Mouse (Mus musculus): ENCODE data around the gene Uaca. TPM values are rescaled to one million over a fixed set of nuclear protein-coding genes. Genes with fewer than 3 reads are reported as not detected.

The Uaca gene
- total RNA-seq, 1 experiment from 2014 or later = 6.8 TPM

- no peak for ATAC-seq (replicated peaks in 1 of 2; ENCODE audit: insufficient read depth in 1 of 2, low FRiP score in 2 of 2, low TSS enrichment in 1 of 2, low read depth in 1 of 2, poor library complexity in 2 of 2, severe bottlenecking in 2 of 2)
Observed at GRCm38 (mm10) chr9:60821501-60821900, 27.2 kb downstream of the Uaca start.

- ATAC-seq (replicated peaks in 1 of 2; ENCODE audit: insufficient read depth in 1 of 2, low FRiP score in 2 of 2, low TSS enrichment in 1 of 2, low read depth in 1 of 2, poor library complexity in 2 of 2, severe bottlenecking in 2 of 2) = no peak
Observed at GRCm38 (mm10) chr9:60822681-60823080, 28.3 kb downstream of the Uaca start.

GRCm38 (mm10) chr9:60825506-60825905 is 31.2 kb downstream of the Uaca start:
- no peak for ATAC-seq (replicated peaks in 1 of 2; ENCODE audit: insufficient read depth in 1 of 2, low FRiP score in 2 of 2, low TSS enrichment in 1 of 2, low read depth in 1 of 2, poor library complexity in 2 of 2, severe bottlenecking in 2 of 2)

GRCm38 (mm10) chr9:60826759-60827158 is 32.4 kb downstream of the Uaca start:
- ATAC-seq (replicated peaks in 1 of 2; ENCODE audit: insufficient read depth in 1 of 2, low FRiP score in 2 of 2, low TSS enrichment in 1 of 2, low read depth in 1 of 2, poor library complexity in 2 of 2, severe bottlenecking in 2 of 2) = no peak

GRCm38 (mm10) chr9:60828196-60828595 is 33.9 kb downstream of the Uaca start:
- peak; percentile 53 to 71; a peak in 3 of 4 replicates for ATAC-seq (replicated peaks in 1 of 2; ENCODE audit: insufficient read depth in 1 of 2, low FRiP score in 2 of 2, low TSS enrichment in 1 of 2, low read depth in 1 of 2, poor library complexity in 2 of 2, severe bottlenecking in 2 of 2)

GRCm38 (mm10) chr9:60829610-60830009 is 35.3 kb downstream of the Uaca start:
- ATAC-seq (replicated peaks in 1 of 2; ENCODE audit: insufficient read depth in 1 of 2, low FRiP score in 2 of 2, low TSS enrichment in 1 of 2, low read depth in 1 of 2, poor library complexity in 2 of 2, severe bottlenecking in 2 of 2) = no peak

GRCm38 (mm10) chr9:60830079-60830478 is 35.7 kb downstream of the Uaca start:
- ATAC-seq (replicated peaks in 1 of 2; ENCODE audit: insufficient read depth in 1 of 2, low FRiP score in 2 of 2, low TSS enrichment in 1 of 2, low read depth in 1 of 2, poor library complexity in 2 of 2, severe bottlenecking in 2 of 2) = no peak

- ATAC-seq (replicated peaks in 1 of 2; ENCODE audit: insufficient read depth in 1 of 2, low FRiP score in 2 of 2, low TSS enrichment in 1 of 2, low read depth in 1 of 2, poor library complexity in 2 of 2, severe bottlenecking in 2 of 2) = no peak
Observed at GRCm38 (mm10) chr9:60832233-60832632, 37.9 kb downstream of the Uaca start.

GRCm38 (mm10) chr9:60836151-60836550 is 41.8 kb downstream of the Uaca start:
- ATAC-seq (replicated peaks in 1 of 2; ENCODE audit: insufficient read depth in 1 of 2, low FRiP score in 2 of 2, low TSS enrichment in 1 of 2, low read depth in 1 of 2, poor library complexity in 2 of 2, severe bottlenecking in 2 of 2) = no peak

- ATAC-seq (replicated peaks in 1 of 2; ENCODE audit: insufficient read depth in 1 of 2, low FRiP score in 2 of 2, low TSS enrichment in 1 of 2, low read depth in 1 of 2, poor library complexity in 2 of 2, severe bottlenecking in 2 of 2) = peak in 1 of 2 experiments; percentile 29; a peak in 1 of 4 replicates
Observed at GRCm38 (mm10) chr9:60837078-60837448, 42.7 kb downstream of the Uaca start.

- 0 out of 4 replicates have a peak, but pooled peaks have one; percentile 14 to 22 for ATAC-seq (replicated peaks in 1 of 2; ENCODE audit: insufficient read depth in 1 of 2, low FRiP score in 2 of 2, low TSS enrichment in 1 of 2, low read depth in 1 of 2, poor library complexity in 2 of 2, severe bottlenecking in 2 of 2)
Observed at GRCm38 (mm10) chr9:60837449-60838141, 43.3 kb downstream of the Uaca start.

- ATAC-seq (replicated peaks in 1 of 2; ENCODE audit: insufficient read depth in 1 of 2, low FRiP score in 2 of 2, low TSS enrichment in 1 of 2, low read depth in 1 of 2, poor library complexity in 2 of 2, severe bottlenecking in 2 of 2) = no peak
Observed at GRCm38 (mm10) chr9:60838331-60838872, 44.1 kb downstream of the Uaca start.

- ATAC-seq (replicated peaks in 1 of 2; ENCODE audit: insufficient read depth in 1 of 2, low FRiP score in 2 of 2, low TSS enrichment in 1 of 2, low read depth in 1 of 2, poor library complexity in 2 of 2, severe bottlenecking in 2 of 2) = no peak
Observed at GRCm38 (mm10) chr9:60841393-60841792, 47.1 kb downstream of the Uaca start.

- no peak for ATAC-seq (replicated peaks in 1 of 2; ENCODE audit: insufficient read depth in 1 of 2, low FRiP score in 2 of 2, low TSS enrichment in 1 of 2, low read depth in 1 of 2, poor library complexity in 2 of 2, severe bottlenecking in 2 of 2)
Observed at GRCm38 (mm10) chr9:60843415-60844076, 49.2 kb downstream of the Uaca start.

GRCm38 (mm10) chr9:60848730-60849129 is 54.4 kb downstream of the Uaca start:
- ATAC-seq (replicated peaks in 1 of 2; ENCODE audit: insufficient read depth in 1 of 2, low FRiP score in 2 of 2, low TSS enrichment in 1 of 2, low read depth in 1 of 2, poor library complexity in 2 of 2, severe bottlenecking in 2 of 2) = no peak

- ATAC-seq (replicated peaks in 1 of 2; ENCODE audit: insufficient read depth in 1 of 2, low FRiP score in 2 of 2, low TSS enrichment in 1 of 2, low read depth in 1 of 2, poor library complexity in 2 of 2, severe bottlenecking in 2 of 2) = no peak
Observed at GRCm38 (mm10) chr9:60849986-60850385, 55.6 kb downstream of the Uaca start.

GRCm38 (mm10) chr9:60854196-60854595 is 59.9 kb downstream of the Uaca start:
- no peak for ATAC-seq (replicated peaks in 1 of 2; ENCODE audit: insufficient read depth in 1 of 2, low FRiP score in 2 of 2, low TSS enrichment in 1 of 2, low read depth in 1 of 2, poor library complexity in 2 of 2, severe bottlenecking in 2 of 2)

- ATAC-seq (replicated peaks in 1 of 2; ENCODE audit: insufficient read depth in 1 of 2, low FRiP score in 2 of 2, low TSS enrichment in 1 of 2, low read depth in 1 of 2, poor library complexity in 2 of 2, severe bottlenecking in 2 of 2) = peak in 1 of 2 experiments; percentile 46; a peak in 2 of 4 replicates
Observed at GRCm38 (mm10) chr9:60857833-60858232, 63.5 kb downstream of the Uaca start.
